Mouse (Mus musculus) erythroid progenitor cell, adult 5-6 weeks (primary cell): ENCODE data around the gene Ulk1. TPM values are rescaled to one million over a fixed set of nuclear protein-coding genes. Genes with fewer than 3 reads are reported as not detected.
"Not testable (repeated sequence)": the region's sequence is repeated elsewhere in the genome, so short reads cannot be mapped to it uniquely, and the experiment has no call there.

Experiments
- ATAC-seq: replicated peaks from 2 replicates; pipeline ENCODE4 v1.8.0; 2016; ENCODE audit warnings: moderate number of reproducible peaks, mild to moderate bottlenecking, moderate TSS enrichment, inconsistent platforms; ENCODE audit not compliant: poor library complexity, low FRiP score, severe bottlenecking
- total RNA-seq, 2 experiments: library from RNA; stranded (forward) in 1 of 2; stranded (reverse) in 1 of 2; fragments of 150-400 nt in 1 of 2; fragments of 186-747, 209-891 nt in 1 of 2; gene quantifications; 2 replicates each; pipeline versions ENCODE4 v1.2.3 to v1.2.4; 2015 to 2017; ENCODE audit warnings: low replicate concordance in 2 of 2

The Ulk1 gene
- 50.3 and 71.4 TPM in 2 replicates for total RNA-seq (2015; ENCODE audit: low replicate concordance)
- total RNA-seq (2017; ENCODE audit: low replicate concordance), result 28.7 and 39.8 TPM in 2 replicates

- peak; percentile 86 for ATAC-seq
These were observed at the start of gene Ulk1 for GRCm38 (mm10) chr5:110809667-110810325. Gene Ulk1 (minus strand): TSS chr5:110810097.

- ATAC-seq, result no peak
These were observed 49.2 kb upstream of the Ulk1 start for GRCm38 (mm10) chr5:110859013-110859650.

- no peak for ATAC-seq
These were observed 47.2 kb upstream of the Ulk1 start for GRCm38 (mm10) chr5:110857091-110857490.

- no peak for ATAC-seq
These were observed 43.1 kb upstream of the Ulk1 start for GRCm38 (mm10) chr5:110852990-110853389.

GRCm38 (mm10) chr5:110841046-110841862, 31.4 kb upstream of the Ulk1 start:
- no peak for ATAC-seq

- ATAC-seq, result 0 out of 2 replicates have a peak, but pooled peaks have one; percentile 16
These were observed 30.6 kb upstream of the Ulk1 start for GRCm38 (mm10) chr5:110840465-110840864.

GRCm38 (mm10) chr5:110839678-110840365, 29.9 kb upstream of the Ulk1 start, which contains the start of the genes Hscb and Chek2:
Gene Hscb (minus strand): TSS chr5:110839777.
Gene Chek2 (plus strand): TSS chr5:110839979.
- ATAC-seq, result peak; percentile 81

- peak; percentile 36 for ATAC-seq
These were observed 29.3 kb upstream of the Ulk1 start for GRCm38 (mm10) chr5:110839038-110839677.

- ATAC-seq, result not testable (repeated sequence)
These were observed 28.1 kb upstream of the Ulk1 start for GRCm38 (mm10) chr5:110838016-110838415.

GRCm38 (mm10) chr5:110835959-110836358, 26.1 kb upstream of the Ulk1 start:
- ATAC-seq, result peak; percentile 69

- ATAC-seq, result no peak
These were observed 21.3 kb upstream of the Ulk1 start for GRCm38 (mm10) chr5:110831036-110831720.

- ATAC-seq, result no peak
These were observed 17.7 kb upstream of the Ulk1 start for GRCm38 (mm10) chr5:110827576-110827975.

GRCm38 (mm10) chr5:110826781-110827495, 17.0 kb upstream of the Ulk1 start:
- no peak for ATAC-seq

GRCm38 (mm10) chr5:110824421-110824820, 14.5 kb upstream of the Ulk1 start:
- no peak for ATAC-seq

- ATAC-seq, result no peak
These were observed 853 bp downstream of the Ulk1 start for GRCm38 (mm10) chr5:110808821-110809666.

GRCm38 (mm10) chr5:110808061-110808631, 1.8 kb downstream of the Ulk1 start:
- peak; percentile 73 for ATAC-seq

GRCm38 (mm10) chr5:110807453-110807852, 2.4 kb downstream of the Ulk1 start:
- no peak for ATAC-seq
